Mouse (Mus musculus) kidney, postnatal 10 days (tissue): ENCODE results near the gene Abca15.
A peak's percentile ranks its signal among the peaks of the same experiment; 100 is the strongest.
"Not testable (repeated sequence)": the region's sequence is repeated elsewhere in the genome, so short reads cannot be mapped to it uniquely, and the experiment has no call there.

ENCODE experiments used
- DNase-seq: peaks from one replicate; pipeline ENCODE4 v3.0.0; 2021; ENCODE audit warnings: mixed read lengths

Gene Abca15

DNA sequence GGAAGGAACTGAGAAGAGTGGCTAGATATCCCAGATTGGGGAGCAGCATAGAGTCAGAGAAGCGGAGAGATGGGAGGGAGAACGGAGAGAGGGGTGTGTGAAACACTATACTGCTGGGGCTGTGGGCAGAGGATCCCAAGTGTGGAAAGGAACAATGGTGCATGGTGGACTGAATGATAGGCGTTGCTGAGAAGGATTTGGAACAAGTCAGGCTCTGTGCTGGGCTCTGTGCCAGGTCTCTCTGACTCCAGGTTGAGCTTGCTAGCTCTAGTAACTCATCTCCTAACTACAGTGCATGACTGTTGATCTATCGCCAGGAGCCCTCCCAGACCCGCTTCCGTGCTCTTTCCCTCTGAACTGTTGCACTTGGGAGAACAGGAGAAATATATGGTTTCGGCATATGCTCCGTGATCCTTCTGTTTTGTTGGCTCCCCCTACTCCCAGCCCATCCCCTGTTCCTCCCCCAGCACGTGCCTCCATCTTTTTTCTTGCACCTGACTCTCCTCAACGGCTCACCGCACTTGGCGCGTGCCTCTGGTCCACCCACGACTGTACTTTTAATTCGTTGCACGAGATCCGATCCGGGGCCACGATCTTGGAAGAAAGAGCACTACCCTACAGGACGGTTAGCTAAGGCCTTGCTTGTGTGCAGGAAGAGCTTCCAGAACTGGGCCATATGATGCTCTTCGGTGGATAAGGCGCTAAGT lies at the start of gene Abca15:
Abca15 (plus strand) TSS at position 584 of the 707 bp plus-strand sequence.
- DNase-seq = peak; percentile 71

DNA sequence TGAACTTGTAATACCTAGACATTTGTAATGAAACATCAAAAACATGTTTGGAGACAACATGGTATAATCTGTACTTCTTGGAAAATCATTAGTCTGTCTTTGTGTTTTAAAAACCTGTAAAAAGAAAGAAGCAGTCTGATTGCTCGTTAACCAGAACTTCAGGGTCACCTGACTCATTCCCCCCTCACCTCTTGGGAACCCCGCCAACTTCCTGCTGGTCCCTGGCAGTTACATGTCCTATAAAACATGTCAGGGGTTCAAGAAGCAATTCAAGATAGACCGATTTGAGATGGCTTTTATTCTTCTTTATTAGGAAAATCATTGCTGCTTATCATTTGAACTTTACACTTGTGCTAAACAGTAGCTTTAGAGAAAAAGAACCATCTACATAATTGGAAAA lies 43.2 kb upstream of the Abca15 start:
- peak; percentile 13 for DNase-seq

DNA sequence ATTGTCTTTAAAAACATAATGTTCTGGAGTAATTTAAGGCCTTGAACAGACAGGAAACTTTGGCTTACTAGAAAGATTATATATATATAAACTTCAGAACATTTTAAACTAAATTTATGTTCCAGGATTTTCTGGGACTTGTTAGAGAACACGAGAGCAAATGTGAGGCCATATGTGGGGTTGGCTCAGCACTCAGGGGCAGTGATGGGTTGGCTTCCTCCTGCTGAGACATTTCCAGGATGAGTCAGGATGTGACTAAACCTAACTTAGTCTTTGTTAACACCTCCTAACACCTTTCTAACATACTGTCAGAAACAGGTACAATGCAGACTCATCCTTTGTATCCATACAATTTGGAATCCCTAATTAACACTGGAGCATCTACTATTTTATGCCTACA lies 12.4 kb upstream of the Abca15 start:
- DNase-seq = no peak

GRCm38 (mm10) chr7:120322963-120323362 lies 5.5 kb upstream of the Abca15 start:
- no peak for DNase-seq

DNA sequence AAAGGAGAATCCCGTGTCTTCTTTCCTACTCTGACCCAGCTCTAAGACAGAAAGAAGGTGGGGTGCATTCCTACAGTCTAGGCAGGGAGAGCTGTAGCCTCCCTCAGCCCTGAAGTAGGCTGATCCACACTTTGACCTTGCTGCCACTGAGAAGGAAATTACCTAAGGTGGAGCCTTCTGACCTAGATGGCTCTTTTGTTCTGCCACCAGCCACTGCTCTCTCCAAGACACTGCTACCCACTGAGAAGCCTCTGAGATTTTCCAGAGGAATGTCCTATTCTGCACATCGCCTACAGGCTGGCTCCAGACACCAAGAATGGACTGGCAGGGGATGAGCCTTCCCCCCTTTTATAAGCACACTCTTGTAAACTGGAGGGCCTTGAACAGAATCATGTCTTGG lies 2.6 kb upstream of the Abca15 start:
- DNase-seq = not testable (repeated sequence)

DNA sequence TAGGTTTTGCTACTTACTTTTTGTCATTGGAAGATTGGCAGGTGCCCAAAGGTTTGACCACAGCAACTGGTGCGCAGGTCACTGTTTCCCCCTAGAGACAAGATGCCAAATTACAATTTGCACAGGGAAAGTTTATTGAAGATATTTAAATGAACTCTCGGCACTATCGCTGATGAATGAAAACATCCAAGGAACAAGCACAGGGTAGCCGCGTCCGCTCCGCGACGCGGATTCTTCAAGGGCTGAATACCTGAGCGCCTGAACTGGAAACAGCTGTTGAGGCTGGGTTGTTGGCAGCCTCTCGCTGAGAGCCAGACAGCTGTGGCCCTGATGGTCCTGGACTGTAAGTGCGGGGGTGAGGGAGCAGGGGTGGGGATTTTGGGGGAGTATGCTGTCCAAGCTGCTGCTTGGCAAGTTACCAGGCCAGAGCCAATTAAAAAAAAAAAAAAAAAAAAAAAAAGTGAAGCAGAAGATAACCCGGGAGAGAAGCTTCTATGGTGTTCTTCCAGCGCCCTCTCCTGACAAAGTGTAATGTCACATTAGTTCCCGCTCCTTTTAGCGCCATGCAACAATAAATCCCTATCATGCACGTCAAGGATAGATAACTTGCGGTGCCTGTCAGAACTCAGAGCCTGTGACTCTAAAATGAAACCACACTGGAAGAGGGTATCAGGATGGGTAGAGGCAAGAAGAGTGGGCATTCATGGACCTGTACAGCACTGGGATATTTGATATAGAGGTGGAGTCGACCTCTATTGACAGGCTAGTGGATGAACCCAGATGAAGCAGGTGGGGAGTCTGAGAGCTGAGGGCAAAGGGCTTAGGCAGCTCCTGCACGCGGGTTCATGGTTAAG lies 1.0 kb upstream of the Abca15 start:
- DNase-seq = peak; percentile 47

GRCm38 (mm10) chr7:120361159-120361558 lies 32.7 kb downstream of the Abca15 start:
- peak; percentile 5 for DNase-seq

GRCm38 (mm10) chr7:120409447-120409846 lies 81.0 kb downstream of the Abca15 start, which contains the start of gene Abca16:
Gene Abca16, plus strand, starts transcription at chr7:120409647.
- peak; percentile 6 for DNase-seq

DNA sequence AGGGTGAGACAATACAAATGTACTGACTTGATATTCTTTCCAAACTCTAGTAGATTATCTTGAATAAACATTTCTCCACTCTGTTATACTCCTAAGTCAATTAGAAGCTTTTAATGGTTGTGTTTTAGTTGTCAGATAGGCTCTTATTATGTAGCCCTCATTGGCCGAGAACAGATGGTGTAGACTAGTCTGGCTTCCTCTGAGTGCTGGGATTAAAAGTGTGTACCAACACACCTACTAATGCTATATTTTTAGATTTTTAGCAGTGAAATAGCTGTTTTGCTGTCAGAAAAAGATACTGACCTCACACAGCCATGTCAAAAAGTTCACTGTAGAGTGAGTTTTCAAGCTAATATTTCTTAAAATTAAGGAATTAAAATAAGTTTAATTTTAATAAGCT lies 83.9 kb downstream of the Abca15 start:
- DNase-seq = no peak

DNA sequence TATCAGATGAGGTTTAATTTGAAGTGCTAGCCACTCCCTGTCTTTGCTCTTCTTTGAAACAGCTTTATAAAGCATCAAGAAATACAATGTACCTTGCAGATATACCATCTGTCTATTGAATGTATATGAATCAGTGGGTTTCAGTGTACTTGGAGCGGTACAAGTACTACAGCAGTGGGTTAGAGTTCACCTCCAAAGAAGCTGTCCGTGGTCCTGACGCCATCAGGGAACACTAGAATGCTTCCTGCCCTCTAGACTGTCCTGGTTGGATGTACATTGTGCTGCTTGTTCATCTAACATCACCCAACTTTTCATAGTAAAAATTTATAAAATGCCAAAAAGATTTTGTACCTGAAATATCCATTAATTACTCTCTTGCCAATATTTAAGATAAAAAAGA lies 98.2 kb downstream of the Abca15 start:
- DNase-seq = peak; percentile 40

DNA sequence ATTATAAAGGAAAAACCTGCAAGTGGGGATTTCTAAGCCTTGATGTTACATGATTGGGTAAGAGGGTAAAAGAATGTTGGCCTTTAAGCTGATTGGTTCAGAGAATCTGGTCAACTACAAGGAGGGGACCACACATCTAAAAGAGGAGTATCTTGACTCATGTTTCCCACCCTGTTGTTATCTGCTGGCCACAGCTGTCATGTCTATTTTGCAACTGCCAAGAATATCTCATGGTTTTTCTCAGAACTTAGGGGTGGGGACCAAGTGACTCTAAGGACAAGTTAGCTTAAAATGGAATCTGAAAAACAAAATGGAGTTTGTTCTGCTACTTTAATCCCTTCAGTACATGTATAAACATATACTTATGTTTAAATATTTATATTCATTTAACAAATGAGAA lies 103.0 kb downstream of the Abca15 start:
- no peak for DNase-seq
